Mouse (Mus musculus): ENCODE measurements around the gene Uchl1. TPM values are rescaled to one million over a fixed set of nuclear protein-coding genes. Genes with fewer than 3 reads are reported as not detected.

Uchl1 gene
- 100 to 1,000 TPM in 1 of 2 experiments, 10 to 100 TPM in 1; 40.7 to 129 TPM for total RNA-seq (2021)
- 85.0 and 128 TPM in 2 replicates for polyA plus RNA-seq (2012; rRNA removed)
- long read RNA-seq, transcript Uchl1-202 (7 exons, 980 nt): major isoform, 5 of 62 reads
- long read RNA-seq, partial matches to known transcripts: 6 of 62 reads
- long read RNA-seq, other reads (novel, unspliced or antisense): 51 of 62 reads

- DNase-seq: peak; percentile 71
Observed at GRCm38 (mm10) chr5:66675983-66676382, at the start of gene Uchl1. TSS of gene Uchl1 (plus strand) at chr5:66676091.

DNA sequence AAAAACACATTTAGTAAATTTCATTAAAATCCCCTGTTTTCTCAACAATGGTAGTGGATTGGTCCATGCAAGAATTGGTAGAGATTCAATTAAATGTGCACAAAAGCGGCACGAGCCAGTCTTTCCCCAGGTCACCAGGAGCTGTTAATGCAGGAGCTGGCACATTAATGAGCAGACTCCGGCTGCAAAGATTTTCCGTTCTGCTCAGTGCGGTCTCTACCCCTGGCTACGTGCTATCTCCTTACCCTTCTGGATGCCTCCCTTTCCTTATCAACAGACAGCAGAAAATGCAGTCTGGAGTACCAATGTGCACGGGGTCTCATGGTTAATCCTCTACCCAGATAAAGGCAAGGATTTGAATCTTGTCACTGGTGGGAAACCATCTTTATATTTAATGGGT, 48.1 kb upstream of the Uchl1 start:
- no peak for DNase-seq

DNA sequence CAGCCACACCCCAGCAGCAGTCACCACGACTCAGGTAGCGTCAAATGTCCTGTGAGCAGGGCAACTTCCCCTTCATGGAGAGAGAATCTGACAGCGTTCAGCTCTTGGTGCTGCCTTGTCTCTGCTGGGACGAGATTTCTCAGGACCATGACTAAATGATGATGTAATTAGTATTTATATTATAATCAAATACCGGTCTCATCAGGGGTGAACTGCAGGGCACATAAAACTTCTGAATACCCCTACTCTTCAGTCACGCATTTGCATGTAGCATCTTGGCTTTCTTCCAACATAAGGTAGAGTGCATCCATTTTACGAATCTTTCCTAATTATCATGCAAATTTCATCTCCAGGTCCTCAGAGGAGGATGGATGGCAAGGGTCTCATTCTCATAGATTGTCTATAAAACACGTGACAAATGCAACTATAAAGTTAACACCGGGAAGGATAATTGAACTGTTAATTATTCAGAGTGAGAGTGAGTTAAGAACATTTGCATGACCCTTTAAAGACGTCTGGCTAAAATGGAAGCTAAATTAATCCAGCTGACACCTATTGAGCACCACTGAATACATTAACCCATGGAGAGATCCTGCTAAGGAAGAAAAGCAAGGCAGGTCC, 40.3 kb upstream of the Uchl1 start:
- DNase-seq: no peak

- peak; percentile 70 for DNase-seq
Observed at GRCm38 (mm10) chr5:66642156-66642555, 33.7 kb upstream of the Uchl1 start.

GRCm38 (mm10) chr5:66643260-66643659, 32.6 kb upstream of the Uchl1 start:
- no peak for DNase-seq

DNA sequence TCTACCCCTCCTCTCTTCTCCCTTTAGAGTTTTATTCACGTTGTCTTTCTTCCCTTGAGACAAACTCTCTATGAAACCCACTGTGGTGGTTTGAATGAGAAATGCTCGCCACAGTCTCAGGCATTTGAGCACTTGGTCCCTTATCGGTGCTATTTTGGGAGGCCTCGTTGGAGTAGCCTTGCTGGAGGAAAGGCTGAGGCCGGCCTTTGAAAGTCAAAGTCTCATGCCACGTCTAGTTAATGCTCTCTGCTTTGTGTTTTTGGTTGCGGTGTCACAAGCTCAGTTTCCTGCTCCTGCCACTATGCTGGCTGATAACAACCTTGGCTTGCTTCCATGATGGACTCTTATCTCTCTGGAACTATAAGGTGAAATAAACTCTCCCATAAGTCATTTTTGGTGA, 28.4 kb upstream of the Uchl1 start:
- peak; percentile 15 for DNase-seq

DNA sequence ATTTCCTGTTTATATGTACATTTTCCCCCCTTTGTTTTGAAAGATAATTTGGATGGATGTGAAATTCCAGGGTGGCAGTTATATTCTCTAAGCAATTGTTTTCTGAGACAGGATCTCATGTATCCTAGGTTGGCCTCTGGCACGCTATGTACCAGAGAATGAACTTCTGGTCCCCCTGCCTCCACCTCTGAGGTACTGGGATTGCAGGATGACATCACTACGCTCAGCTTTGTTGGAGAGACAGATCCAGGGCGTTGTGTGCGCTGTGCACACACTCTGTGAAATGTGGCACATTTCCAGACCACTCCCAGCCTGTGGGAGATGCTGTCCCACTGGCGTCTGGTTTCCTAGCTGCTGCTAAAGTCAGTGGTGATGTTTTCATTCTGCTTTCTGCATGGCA, 21.7 kb upstream of the Uchl1 start:
- peak; percentile 37 for DNase-seq

- DNase-seq: no peak
Observed at GRCm38 (mm10) chr5:66675189-66675890, 551 bp upstream of the Uchl1 start.

DNA sequence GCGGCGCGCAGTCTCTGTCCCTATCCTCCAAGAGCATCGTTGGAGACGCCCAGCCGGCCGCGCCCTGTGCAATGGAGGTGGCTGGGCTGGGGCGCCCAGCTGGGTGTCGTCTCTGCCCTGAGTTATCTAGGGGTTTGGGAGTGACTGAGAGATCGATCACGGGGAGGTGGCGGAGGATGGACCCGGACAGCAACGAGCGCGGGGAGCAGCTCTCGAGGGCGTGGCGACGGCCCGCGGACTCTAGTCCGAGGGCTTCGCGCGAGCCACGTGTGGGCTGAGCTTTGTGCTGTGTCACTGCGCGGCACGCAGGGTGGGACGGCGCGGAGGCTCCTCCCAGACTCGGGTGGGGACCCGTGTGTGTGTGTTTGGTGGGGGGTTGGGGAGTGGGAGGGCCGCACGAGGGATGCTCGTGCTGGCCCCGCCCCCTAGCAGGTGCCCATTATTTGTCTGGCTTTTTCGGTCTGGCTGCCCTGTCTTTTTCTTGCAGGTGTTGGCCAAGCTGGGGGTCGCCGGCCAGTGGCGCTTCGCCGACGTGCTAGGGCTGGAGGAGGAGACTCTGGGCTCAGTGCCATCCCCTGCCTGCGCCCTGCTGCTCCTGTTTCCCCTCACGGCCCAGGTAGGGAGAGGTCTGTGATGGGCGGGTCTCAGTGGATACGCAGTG, 696 bp downstream of the Uchl1 start:
- DNase-seq: peak; percentile 66

GRCm38 (mm10) chr5:66677411-66678345, 1.8 kb downstream of the Uchl1 start:
- DNase-seq: peak; percentile 53

DNA sequence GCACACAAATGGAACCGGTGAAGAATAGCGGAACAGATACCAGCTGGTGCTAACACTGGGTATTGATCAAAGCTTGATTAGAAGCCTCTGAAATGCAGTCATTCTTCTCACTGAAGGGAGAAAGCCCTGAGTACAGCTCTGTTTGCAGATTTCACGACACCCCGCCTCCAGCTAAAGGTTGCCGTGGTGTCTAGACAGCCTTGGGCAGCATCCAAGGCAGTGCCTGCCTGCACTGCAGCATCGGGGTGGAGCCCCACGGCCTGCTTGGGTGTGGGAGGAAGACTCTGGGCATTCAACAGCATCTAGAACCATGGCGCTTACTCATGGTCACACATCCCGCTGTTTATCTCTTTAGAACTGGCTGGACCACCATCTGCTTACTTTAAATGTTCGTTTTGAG, 3.3 kb downstream of the Uchl1 start:
- peak; percentile 75 for DNase-seq

DNA sequence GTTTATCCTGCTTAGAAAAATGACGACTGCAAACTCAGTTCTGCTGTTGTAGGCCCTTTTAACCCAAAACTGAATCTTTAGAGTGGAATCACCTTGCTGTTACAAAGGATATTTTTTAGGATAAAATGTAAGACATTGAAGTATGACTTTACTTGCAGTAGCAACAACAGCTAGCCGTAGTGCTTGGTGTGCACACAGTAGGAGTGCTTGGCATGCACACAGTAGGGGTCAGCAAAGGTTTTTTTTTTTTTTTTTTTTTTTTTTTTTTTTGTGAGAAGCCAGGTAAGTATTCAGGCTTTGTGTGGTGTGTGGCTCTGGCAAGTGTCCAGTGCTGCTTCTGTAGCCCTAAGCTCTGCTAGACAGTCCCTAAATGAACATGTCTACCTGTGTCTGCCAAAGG, 10.0 kb downstream of the Uchl1 start:
- no peak for DNase-seq

- DNase-seq: no peak
Observed at GRCm38 (mm10) chr5:66686863-66687262, 11.0 kb downstream of the Uchl1 start.

GRCm38 (mm10) chr5:66687737-66688136, 11.8 kb downstream of the Uchl1 start:
- DNase-seq: no peak

DNA sequence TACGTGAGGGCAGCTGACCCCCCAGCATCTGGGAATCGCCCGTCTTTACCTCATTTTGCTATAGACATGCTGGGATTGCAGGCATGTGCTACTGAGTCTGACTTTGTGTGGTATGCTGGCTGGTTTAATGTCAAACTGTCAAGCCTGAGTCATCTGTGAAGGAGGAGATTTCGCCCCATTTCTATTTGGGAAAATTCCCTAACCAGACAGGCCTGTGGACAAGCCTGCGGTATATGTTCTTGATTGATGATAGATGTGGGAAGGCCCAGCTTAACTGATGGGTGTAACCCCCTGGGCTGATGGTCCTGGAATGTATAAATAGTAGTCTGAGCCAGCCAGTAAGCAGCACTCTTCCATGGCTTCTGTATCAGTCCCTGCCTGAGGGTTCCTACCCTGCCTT, 12.4 kb downstream of the Uchl1 start:
- DNase-seq: no peak

DNA sequence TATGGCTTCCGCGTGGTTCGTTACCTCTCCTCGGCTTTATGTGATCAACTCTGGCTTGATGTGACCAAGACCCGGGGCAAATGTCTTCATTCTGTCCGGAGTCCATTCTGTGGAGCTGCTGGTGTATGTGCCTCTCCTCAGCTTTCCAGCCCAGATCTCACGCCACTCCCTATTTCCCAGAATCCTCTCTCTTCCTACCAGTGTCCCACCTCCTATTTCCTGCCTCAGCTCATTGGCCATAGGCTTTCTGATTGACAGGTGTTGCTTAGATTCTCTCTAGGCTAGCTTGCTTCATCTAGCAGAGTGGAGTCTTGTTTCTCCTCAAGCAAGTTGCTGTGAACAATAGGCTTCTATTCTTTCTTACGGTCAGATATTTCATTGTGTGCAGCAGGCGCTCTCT, 13.9 kb downstream of the Uchl1 start:
- DNase-seq: no peak

GRCm38 (mm10) chr5:66693231-66693630, 17.3 kb downstream of the Uchl1 start:
- no peak for DNase-seq

GRCm38 (mm10) chr5:66697119-66697518, 21.2 kb downstream of the Uchl1 start:
- peak; percentile 36 for DNase-seq

DNA sequence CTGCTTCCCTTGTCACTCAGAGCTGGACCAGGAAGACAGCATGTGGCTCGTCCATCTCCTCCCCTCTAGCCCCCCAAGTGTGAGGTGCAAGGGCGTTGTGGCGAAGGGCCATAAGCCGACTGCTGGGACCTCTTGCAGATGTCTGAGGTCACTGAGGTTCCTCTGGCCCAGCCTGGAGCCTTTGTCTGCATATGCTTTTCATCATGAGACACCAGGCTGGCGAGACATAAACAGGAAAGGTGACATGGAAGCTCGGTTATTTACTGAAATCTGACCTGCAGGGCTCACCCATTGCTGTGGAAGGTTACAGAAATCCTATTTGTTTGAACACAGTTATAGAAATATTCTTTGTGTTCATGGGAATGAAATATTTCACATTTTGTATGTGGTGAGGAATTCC, 24.0 kb downstream of the Uchl1 start:
- DNase-seq: no peak

- no peak for DNase-seq
Observed at GRCm38 (mm10) chr5:66701951-66702350, 26.1 kb downstream of the Uchl1 start.

DNA sequence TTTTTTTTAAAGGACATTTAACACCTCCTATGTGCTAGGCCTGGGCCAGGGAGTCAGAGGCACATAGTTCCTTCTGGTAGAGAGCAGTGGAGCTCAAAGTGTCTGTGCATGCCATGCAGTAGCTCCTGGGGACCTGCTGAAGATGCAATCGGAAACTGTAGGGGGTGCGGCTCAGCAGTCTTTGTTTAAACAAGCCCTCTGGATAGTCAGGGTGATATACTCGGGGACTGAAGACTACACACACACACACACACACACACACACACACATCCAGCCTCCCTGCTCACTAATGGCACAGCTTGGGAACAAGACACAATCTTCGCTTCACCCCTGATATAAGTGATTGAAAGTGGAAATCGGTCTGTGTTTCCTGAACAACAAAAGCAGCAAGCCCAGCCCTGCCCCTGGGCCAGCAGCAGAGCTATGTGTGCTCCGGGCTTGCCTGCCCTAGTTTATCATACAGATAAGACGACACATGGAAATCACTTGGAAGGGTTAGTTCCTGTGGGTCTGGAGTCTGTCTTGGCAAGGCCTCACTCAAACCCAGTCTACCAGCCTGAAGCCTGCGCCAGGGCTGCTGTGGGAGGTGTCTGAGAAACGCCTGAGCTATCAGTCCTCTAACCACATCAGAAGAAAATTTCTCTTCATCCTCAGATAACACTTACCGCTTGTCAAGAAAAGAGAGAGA, 27.6 kb downstream of the Uchl1 start:
- DNase-seq: no peak

Data from adrenal gland, adult 2 months (tissue).